Mouse (Mus musculus) hindbrain, embryonic 13.5 days (tissue): ENCODE measurements at regions not wholly inside any gene's neighbourhood (a gene's known extent, or its start where the extent isn't known, plus 50 kb on each side); places are given as distances from the start of the nearest gene placed in this dataset.

Source experiments
- ATAC-seq: fragments of 200-750 bp; cut with Nextera tagmentation; 2 replicates; pipeline ENCODE4 v1.8.0; 2017; ENCODE audit warnings: moderate TSS enrichment; ENCODE audit not compliant: low FRiP score
- H3K27ac ChIP-seq: fragments of 300-500 bp; sonication (generic); 2 replicates; pipeline ENCODE4 v1.5.1; 2015; ENCODE audit warnings: inconsistent platforms, mild to moderate bottlenecking, moderate library complexity
- H3K27me3 ChIP-seq: fragments of 300-500 bp; sonication (generic); 2 replicates; pipeline ENCODE4 v1.6.1; 2015; ENCODE audit warnings: mild to moderate bottlenecking, inconsistent platforms
- H3K36me3 ChIP-seq: fragments of 300-500 bp; sonication (generic); 2 replicates; pipeline ENCODE4 v1.6.1; 2015; ENCODE audit warnings: mild to moderate bottlenecking, inconsistent platforms
- H3K4me1 ChIP-seq: fragments of 300-500 bp; sonication (generic); replicated peaks from 2 replicates; pipeline ENCODE4 v1.6.1; 2015; ENCODE audit warnings: inconsistent platforms
- H3K4me2 ChIP-seq: fragments of 300-500 bp; sonication (generic); 2 replicates; pipeline ENCODE4 v1.6.1; 2015; ENCODE audit warnings: inconsistent platforms, mild to moderate bottlenecking, moderate library complexity
- H3K4me3 ChIP-seq: fragments of 300-500 bp; sonication (generic); 2 replicates; pipeline ENCODE4 v1.5.1; 2015; ENCODE audit warnings: mild to moderate bottlenecking, inconsistent platforms
- H3K9ac ChIP-seq: fragments of 300-500 bp; sonication (generic); 2 replicates; pipeline ENCODE4 v1.6.1; 2015; ENCODE audit warnings: mild to moderate bottlenecking, inconsistent platforms
- H3K9me3 ChIP-seq: fragments of 300-500 bp; sonication (generic); 2 replicates; pipeline ENCODE4 v1.6.1; 2016; ENCODE audit warnings: inconsistent platforms
- WGBS: fragments of 180-500 bp; shearing (Covaris S2); methylation state at CpG from one replicate; pipeline ENCODE4 v1.1.7; 2015; 5-methylcytosine and 5-hydroxymethylcytosine counted together

- Histone ChIP-seq H3K27ac (no peak overlapping the region), H3K9ac (no peak overlapping the region), H3K4me3 (no peak overlapping the region), H3K4me1 (peaks cover 6% of the 10 kb centered on the region), H3K9me3 (no peaks in the 10 kb centered on the region), H3K27me3 (no peaks in the 10 kb centered on the region), H3K4me2 (no peak overlapping the region), H3K36me3 (no peaks in the 10 kb centered on the region)
- ATAC-seq, result no peak
- 80% methylated on average over 5 of the region's 5 CpGs for WGBS
Measured at GRCm38 (mm10) chr16:24222759-24223526, 170.4 kb upstream of the Lpp start.

- Histone ChIP-seq H3K36me3 (no peaks in the 10 kb centered on the region), H3K9me3 (no peaks in the 10 kb centered on the region), H3K27me3 (no peaks in the 10 kb centered on the region), H3K4me1 (peaks cover 6% of the 10 kb centered on the region), H3K4me3 (no peak overlapping the region), H3K4me2 (no peak overlapping the region), H3K9ac (no peak overlapping the region), H3K27ac (no peak overlapping the region)
- no peak for ATAC-seq
- 95% methylated on average over 3 of the region's 3 CpGs for WGBS
Measured at GRCm38 (mm10) chr16:24221992-24222391, 171.3 kb upstream of the Lpp start.

GRCm38 (mm10) chr16:24220613-24221012 is 172.7 kb upstream of the Lpp start:
- WGBS, result 85% methylated on average over 3 of the region's 3 CpGs
- Histone ChIP-seq H3K27ac (no peak overlapping the region), H3K4me2 (no peak overlapping the region), H3K27me3 (no peaks in the 10 kb centered on the region), H3K36me3 (no peaks in the 10 kb centered on the region), H3K4me3 (no peak overlapping the region), H3K9me3 (no peaks in the 10 kb centered on the region), H3K4me1 (peaks cover 6% of the 10 kb centered on the region), H3K9ac (no peak overlapping the region)
- no peak for ATAC-seq

GRCm38 (mm10) chr16:24219691-24220090 is 173.6 kb upstream of the Lpp start:
- Histone ChIP-seq H3K4me1 (peaks cover 6% of the 10 kb centered on the region), H3K27me3 (no peaks in the 10 kb centered on the region), H3K27ac (no peak overlapping the region), H3K4me3 (no peak overlapping the region), H3K9ac (no peak overlapping the region), H3K4me2 (no peak overlapping the region), H3K9me3 (no peaks in the 10 kb centered on the region), H3K36me3 (no peaks in the 10 kb centered on the region)
- 85% methylated on average over 9 of the region's 9 CpGs for WGBS
- no peak for ATAC-seq

DNA sequence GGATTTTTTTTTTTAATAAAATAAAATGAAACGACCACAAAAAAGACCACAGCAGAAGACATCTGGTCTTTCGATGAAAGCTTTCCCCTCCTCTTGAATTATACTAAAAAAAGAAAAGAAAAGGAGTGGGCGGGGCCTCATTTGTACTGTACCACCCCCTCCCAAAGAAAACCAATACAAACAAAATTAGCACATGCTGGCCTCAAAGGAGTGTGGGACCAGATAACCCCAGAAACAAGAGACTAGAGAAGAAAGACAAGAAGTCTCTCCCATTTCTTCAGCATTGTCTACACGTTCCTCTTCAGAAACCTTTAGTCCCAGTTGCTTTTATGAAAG is 174.5 kb upstream of the Lpp start:
- H3K4me3 ChIP-seq, result no peak overlapping the region
- peaks cover 6% of the 10 kb centered on the region for H3K4me1 ChIP-seq
- no peak overlapping the region for H3K9ac ChIP-seq
- no peak overlapping the region for H3K4me2 ChIP-seq
- ATAC-seq, result no peak
- no peaks in the 10 kb centered on the region for H3K36me3 ChIP-seq
- 56% methylated on average over 4 of the region's 4 CpGs for WGBS
- no peak overlapping the region for H3K27ac ChIP-seq
- no peaks in the 10 kb centered on the region for H3K9me3 ChIP-seq
- no peaks in the 10 kb centered on the region for H3K27me3 ChIP-seq

DNA sequence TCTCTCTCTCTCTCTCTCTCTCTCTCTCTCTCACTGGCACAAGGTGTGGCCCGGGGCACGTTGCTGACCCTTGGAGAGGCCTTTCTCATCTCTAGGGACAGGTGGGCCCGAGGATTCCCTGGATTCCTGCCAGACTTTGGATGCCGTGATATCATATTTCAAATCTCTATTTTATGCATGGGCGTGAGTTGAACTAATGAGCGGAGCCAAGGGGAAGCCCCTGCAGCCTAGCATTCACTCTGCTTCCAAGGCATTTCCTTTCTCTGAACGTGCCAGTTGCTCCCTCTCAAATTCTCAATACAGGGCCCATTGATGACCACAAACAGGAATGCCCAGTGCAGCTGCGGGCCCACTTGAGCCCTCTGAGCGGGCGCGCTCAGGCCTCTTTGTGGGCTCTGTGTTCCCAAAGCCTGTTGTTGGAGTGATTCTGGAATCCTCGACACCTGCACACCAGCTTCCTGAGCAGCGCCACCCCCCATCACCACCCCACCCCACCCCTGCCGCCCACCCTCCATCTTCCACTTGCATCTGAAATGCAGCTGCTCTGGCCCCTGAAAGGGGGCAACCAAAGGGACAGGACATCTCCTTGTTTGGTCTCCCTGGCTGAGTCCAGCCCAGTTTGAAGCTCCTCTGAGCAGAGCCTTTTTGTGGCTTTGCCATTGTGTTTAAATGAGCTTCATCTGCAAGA is 175.0 kb upstream of the Lpp start:
- H3K9ac ChIP-seq, result no peak overlapping the region

DNA sequence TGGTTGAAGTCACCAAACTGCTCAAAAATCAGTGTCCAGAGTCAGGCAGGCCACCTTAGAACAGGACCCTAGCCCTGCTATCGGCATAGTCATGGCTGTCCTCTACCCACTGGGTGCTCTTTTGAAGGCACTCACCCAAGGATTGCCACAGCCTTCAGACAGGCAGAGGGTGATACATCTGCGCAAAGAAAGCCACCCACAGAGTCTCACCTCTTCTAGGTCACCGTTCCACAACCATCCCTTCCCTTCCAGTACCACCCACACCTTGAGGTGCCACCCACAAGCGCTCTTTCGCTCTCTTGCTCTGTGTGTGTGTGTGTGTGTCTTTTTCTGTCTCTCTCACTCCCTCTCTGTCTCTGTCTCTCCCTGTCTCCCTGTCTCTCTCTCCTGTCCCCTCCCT is 176.5 kb upstream of the Lpp start:
- H3K27me3 ChIP-seq, result no peaks in the 10 kb centered on the region
- no peak overlapping the region for H3K4me3 ChIP-seq
- no peak overlapping the region for H3K4me2 ChIP-seq
- H3K9me3 ChIP-seq, result no peaks in the 10 kb centered on the region
- H3K4me1 ChIP-seq, result peaks cover 6% of the 10 kb centered on the region
- no peaks in the 10 kb centered on the region for H3K36me3 ChIP-seq
- H3K27ac ChIP-seq, result no peak overlapping the region
- ATAC-seq, result no peak
- 83% methylated on average over 5 of the region's 5 CpGs for WGBS
- H3K9ac ChIP-seq, result no peak overlapping the region

More for the DNA sequence above, 175.0 kb upstream of the Lpp start:
- no peaks in the 10 kb centered on the region for H3K36me3 ChIP-seq
- no peaks in the 10 kb centered on the region for H3K9me3 ChIP-seq
- H3K27me3 ChIP-seq, result no peaks in the 10 kb centered on the region
- no peak overlapping the region for H3K27ac ChIP-seq
- H3K4me2 ChIP-seq, result no peak overlapping the region
- no peak overlapping the region for H3K4me3 ChIP-seq
- peaks cover 6% of the 10 kb centered on the region for H3K4me1 ChIP-seq
- WGBS, result 36% methylated on average over 14 of the region's 14 CpGs
- ATAC-seq, result no peak

- H3K36me3 ChIP-seq, result no peaks in the 10 kb centered on the region
- WGBS, result 93% methylated on average over 8 of the region's 8 CpGs
- no peak overlapping the region for H3K27ac ChIP-seq
- no peak for ATAC-seq
- no peaks in the 10 kb centered on the region for H3K27me3 ChIP-seq
- no peaks in the 10 kb centered on the region for H3K9me3 ChIP-seq
- no peak overlapping the region for H3K9ac ChIP-seq
- no peak overlapping the region for H3K4me3 ChIP-seq
- no peak overlapping the region for H3K4me2 ChIP-seq
- peaks cover 6% of the 10 kb centered on the region for H3K4me1 ChIP-seq
Measured at GRCm38 (mm10) chr16:24215353-24215752, 178.0 kb upstream of the Lpp start.

- no peak for ATAC-seq
- no peaks in the 10 kb centered on the region for H3K9me3 ChIP-seq
- peaks cover 6% of the 10 kb centered on the region for H3K4me1 ChIP-seq
- 95% methylated on average over 3 of the region's 3 CpGs for WGBS
- no peak overlapping the region for H3K4me2 ChIP-seq
- no peak overlapping the region for H3K4me3 ChIP-seq
- H3K9ac ChIP-seq, result no peak overlapping the region
- H3K27me3 ChIP-seq, result no peaks in the 10 kb centered on the region
- no peak overlapping the region for H3K27ac ChIP-seq
- H3K36me3 ChIP-seq, result no peaks in the 10 kb centered on the region
Measured at GRCm38 (mm10) chr16:24213577-24213976, 179.7 kb upstream of the Lpp start.

DNA sequence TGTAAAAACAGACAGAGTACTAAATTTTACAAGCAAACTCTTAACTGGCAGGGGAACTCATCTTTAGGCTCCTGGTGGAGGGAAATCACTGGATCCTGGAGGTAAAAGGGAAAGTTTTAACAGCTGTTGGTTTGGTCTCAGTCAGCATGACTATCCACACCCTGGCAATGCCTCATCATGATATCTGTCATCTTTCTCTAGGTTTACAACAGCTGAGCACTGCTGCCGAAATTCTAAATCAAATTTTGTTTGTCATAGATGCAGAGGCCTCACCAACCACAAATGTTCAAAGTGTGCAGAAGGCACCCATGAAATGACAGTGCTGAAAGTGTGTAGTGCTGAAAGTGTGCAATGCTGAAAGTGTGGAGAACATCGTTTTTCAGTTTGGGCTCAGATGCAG is 180.6 kb upstream of the Lpp start:
- Histone ChIP-seq H3K27me3 (no peaks in the 10 kb centered on the region), H3K9me3 (no peaks in the 10 kb centered on the region), H3K27ac (no peak overlapping the region), H3K4me1 (no peaks in the 10 kb centered on the region), H3K4me3 (no peak overlapping the region), H3K4me2 (no peak overlapping the region), H3K36me3 (no peaks in the 10 kb centered on the region), H3K9ac (no peak overlapping the region)
- ATAC-seq, result no peak
- WGBS, result 85% methylated on average over 2 of the region's 2 CpGs

- no peak for ATAC-seq
- 58% methylated on average over 1 of the region's 1 CpGs for WGBS
Measured at GRCm38 (mm10) chr16:24211588-24211987, 181.7 kb upstream of the Lpp start.

GRCm38 (mm10) chr16:24208876-24209275 is 184.4 kb upstream of the Lpp start:
- Histone ChIP-seq H3K9me3 (no peaks in the 10 kb centered on the region), H3K4me1 (no peaks in the 10 kb centered on the region), H3K36me3 (no peaks in the 10 kb centered on the region), H3K27me3 (no peaks in the 10 kb centered on the region), H3K4me3 (no peak overlapping the region), H3K4me2 (no peak overlapping the region), H3K27ac (no peak overlapping the region), H3K9ac (no peak overlapping the region)
- 81% methylated on average over 2 of the region's 2 CpGs for WGBS
- ATAC-seq, result no peak

More at GRCm38 (mm10) chr16:24211588-24211987, 181.7 kb upstream of the Lpp start:
- no peaks in the 10 kb centered on the region for H3K36me3 ChIP-seq
- H3K9me3 ChIP-seq, result no peaks in the 10 kb centered on the region
- H3K27me3 ChIP-seq, result no peaks in the 10 kb centered on the region
- no peak overlapping the region for H3K27ac ChIP-seq
- no peak overlapping the region for H3K4me2 ChIP-seq
- H3K9ac ChIP-seq, result no peak overlapping the region
- H3K4me1 ChIP-seq, result no peaks in the 10 kb centered on the region
- H3K4me3 ChIP-seq, result no peak overlapping the region

- Histone ChIP-seq H3K4me1 (no peaks in the 10 kb centered on the region), H3K9ac (no peak overlapping the region), H3K4me2 (no peak overlapping the region), H3K36me3 (no peaks in the 10 kb centered on the region), H3K9me3 (no peaks in the 10 kb centered on the region), H3K27ac (no peak overlapping the region), H3K27me3 (no peaks in the 10 kb centered on the region), H3K4me3 (no peak overlapping the region)
- 98% methylated on average over 2 of the region's 2 CpGs for WGBS
- no peak for ATAC-seq
Measured at GRCm38 (mm10) chr16:24208118-24208517, 185.2 kb upstream of the Lpp start.
